Mouse (Mus musculus) lung, adult 2 months (tissue): ENCODE measurements around the gene Prss38. TPM values are rescaled to one million over a fixed set of nuclear protein-coding genes. Genes with fewer than 3 reads are reported as not detected.
"Not testable (repeated sequence)": the region's sequence is repeated elsewhere in the genome, so short reads cannot be mapped to it uniquely, and the experiment has no call there.

Source experiments
- DNase-seq: peaks from one replicate; pipeline ENCODE4 v3.0.0; 2022
- H3K4me1 ChIP-seq: fragments of 200-500 bp; 2 replicates; pipeline ENCODE4 v1.6.1; 2011; ENCODE audit warnings: low read length; ENCODE audit not compliant: control insufficient read depth, insufficient read depth
- H3K4me3 ChIP-seq: fragments of 200-500 bp; replicated peaks from 2 replicates; pipeline ENCODE3; 2011; ENCODE audit warnings: low read depth, mild to moderate bottlenecking, control low read depth, low read length; ENCODE audit errors: extremely low read depth
- CTCF ChIP-seq: fragments of 200-500 bp; IDR thresholded peaks from 2 replicates; pipeline ENCODE4 v1.5.1; 2011; ENCODE audit warnings: mild to moderate bottlenecking, low read length, control low read depth; ENCODE audit not compliant: insufficient read depth
- POLR2A ChIP-seq: fragments of 200-500 bp; IDR thresholded peaks from 2 replicates; pipeline ENCODE4 v1.6.1; 2011; ENCODE audit warnings: low read depth, mild to moderate bottlenecking, control low read depth, low read length, borderline replicate concordance; ENCODE audit errors: extremely low read depth
- WGBS: fragments of 180-500 bp; shearing (Covaris S2); methylation state at CpG from one replicate; pipeline ENCODE4 v1.1.7; 2018; 5-methylcytosine and 5-hydroxymethylcytosine counted together
- polyA plus RNA-seq: library from polyadenylated mRNA; depleted of rRNA; stranded (reverse); fragments of >200 nt; gene quantifications from 2 replicates; pipeline ENCODE4 v1.2.3, GENCODE M21; 2012

Prss38 gene
- polyA plus RNA-seq, 1 experiment, result not detected

DNA sequence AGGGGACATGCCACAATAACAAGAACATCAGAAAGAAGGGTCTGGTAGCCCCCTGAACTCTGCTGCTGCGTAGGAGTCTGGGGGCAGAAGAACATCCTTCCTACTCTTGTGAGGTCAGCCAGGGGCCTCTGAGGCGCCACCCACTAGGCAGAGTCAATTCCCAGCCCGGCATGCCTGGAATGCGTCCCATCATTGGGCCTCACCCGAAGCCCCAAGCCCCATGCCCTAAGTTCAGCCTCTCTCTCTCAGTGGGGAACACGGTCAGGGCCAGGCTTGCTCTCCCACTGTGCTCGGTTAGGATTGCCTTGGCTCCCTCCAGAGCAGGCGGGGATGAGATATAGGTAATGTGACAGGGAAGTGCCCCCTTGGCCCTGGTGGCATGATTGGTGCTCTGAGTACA is 9.7 kb upstream of the Prss38 start:
- TF ChIP-seq POLR2A (no peak), CTCF (no peak)
- 35% methylated on average over 8 of the region's 8 CpGs for WGBS
- no peak for DNase-seq
- Histone ChIP-seq H3K4me3 (no peak overlapping the region), H3K4me1 (peaks cover 5% of the 10 kb centered on the region; the same call in 1 of the 2 replicates)

DNA sequence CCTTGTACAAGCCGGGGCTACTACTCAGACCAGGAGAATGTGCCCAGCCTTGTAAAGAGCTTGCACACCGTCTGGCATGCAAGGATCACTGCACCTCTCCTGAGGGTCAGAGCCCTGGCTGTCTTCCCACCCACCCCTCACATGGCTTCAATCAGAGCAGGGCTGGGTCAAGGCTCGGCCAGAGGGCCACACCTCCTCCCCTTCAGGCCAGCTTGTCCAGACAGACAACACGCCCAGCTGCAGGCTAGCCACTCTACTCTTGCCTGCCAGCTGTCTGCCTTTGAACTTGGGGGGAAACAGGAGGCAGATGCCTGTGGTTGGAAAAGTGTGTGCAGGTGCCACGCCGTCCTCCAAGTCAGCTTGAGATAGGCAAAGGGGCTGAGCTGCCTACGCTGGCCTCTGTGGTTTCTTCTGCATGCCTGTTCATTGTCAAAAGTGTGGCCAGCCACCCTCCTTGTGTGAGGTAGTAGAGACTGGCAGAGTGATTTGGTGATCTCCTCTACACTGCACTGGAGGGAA is 9.0 kb upstream of the Prss38 start:
- TF ChIP-seq POLR2A, result no peak
- peak; percentile 10 for DNase-seq
- Histone ChIP-seq H3K4me1 (peaks cover 5% of the 10 kb centered on the region; the same call in 1 of the 2 replicates), H3K4me3 (no peak overlapping the region)
- 27% methylated on average over 7 of the region's 7 CpGs for WGBS

- Histone ChIP-seq H3K4me3 (no peak overlapping the region), H3K4me1 (0 out of 2 replicates have a peak, but pooled peaks cover 3% of the 10 kb centered on the region)
- DNase-seq, result no peak
- TF ChIP-seq CTCF, result no peak
- no peak for TF ChIP-seq POLR2A
Measured at GRCm38 (mm10) chr11:59379547-59379946, 4.1 kb upstream of the Prss38 start.

DNA sequence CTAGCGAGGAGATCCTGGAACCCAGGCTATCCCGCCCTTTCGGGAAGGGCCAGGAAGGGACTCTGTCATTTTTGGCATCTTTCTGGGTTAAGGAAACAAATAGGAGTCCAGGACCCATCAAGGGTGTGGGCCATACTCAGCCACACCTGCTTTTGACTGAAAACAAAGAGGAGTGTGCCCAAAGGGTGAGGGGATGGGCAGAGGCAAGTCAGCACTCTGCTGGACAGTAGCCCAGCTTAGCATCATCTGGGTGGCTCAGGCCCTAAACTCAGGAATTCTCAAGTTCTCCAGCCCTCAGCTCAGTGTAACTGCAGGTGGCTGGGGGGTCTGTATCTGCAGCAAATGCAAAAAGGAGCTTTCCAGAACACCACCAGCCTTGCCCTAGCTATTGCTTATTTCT is 2.5 kb upstream of the Prss38 start:
- H3K4me3 ChIP-seq, result no peak overlapping the region
- WGBS, result 68% methylated on average over 3 of the region's 3 CpGs

DNA sequence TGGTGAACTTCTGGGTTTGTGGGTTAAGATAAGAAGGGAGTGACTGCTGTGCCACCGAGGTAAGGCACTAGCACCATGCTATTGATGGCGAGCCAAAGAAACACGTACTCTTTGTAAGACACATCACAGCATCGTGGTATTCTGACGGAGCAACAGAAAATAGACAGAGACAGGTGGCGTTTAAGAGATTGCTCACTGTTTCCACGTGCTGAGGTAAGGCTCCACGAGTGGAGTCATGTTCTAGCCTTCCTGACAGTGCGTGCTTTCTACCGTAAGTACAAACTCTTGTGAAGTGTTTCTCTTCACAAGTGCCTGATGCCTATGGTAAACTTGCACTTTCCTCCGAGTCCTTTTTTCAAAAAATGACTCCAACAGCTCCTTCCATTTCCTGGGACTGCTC is 5.6 kb downstream of the Prss38 start:
- 64% methylated on average over 11 of the region's 11 CpGs for WGBS
- no peak overlapping the region for H3K4me3 ChIP-seq
- no peak for DNase-seq
- no peak for TF ChIP-seq POLR2A
- no peak for TF ChIP-seq CTCF
- no peaks in the 10 kb centered on the region for H3K4me1 ChIP-seq

More for the DNA sequence above, 2.5 kb upstream of the Prss38 start:
- H3K4me1 ChIP-seq, result no peaks in the 10 kb centered on the region
- DNase-seq, result no peak
- TF ChIP-seq CTCF, result no peak
- TF ChIP-seq POLR2A, result no peak

DNA sequence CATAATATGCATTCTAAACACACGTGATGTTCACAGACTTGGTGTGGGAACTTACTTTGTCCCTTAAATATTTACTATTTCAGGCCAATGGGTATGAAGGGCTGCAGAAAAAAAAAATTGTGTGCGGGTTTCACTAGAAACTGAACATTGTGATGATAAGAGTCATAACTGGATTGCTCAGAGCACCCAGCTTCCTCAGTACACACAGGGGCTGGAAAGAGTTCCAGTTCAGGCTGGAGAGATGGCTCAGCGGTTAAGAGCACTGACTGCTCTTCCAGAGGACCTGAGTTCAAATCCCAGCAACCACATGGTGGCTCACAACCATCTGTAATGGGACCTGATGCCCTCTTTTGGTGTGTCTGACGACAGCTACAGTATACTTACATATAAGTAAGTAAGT is 7.5 kb downstream of the Prss38 start:
- not testable (repeated sequence) for H3K4me3 ChIP-seq, DNase-seq, H3K4me1 ChIP-seq
- WGBS, result 78% methylated on average over 4 of the region's 4 CpGs

DNA sequence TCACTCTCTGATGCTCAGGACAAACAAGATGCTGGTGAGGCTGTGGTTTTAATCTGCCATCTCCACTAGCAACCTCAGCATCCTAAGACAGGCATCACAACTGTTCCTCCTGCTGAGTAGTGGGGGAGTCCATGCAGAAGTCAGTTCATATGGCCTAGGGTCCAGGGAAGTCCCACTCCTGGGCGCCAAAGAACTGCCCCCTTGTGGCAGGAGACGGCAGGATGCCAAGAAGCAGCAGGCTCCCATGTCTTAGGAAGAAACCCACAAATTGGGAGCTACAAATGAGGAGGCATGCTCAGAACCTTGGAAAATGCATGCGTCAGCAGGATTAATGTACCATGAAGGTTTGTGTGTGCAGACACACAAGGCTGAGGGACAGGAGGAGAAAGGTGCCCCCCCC is 8.8 kb downstream of the Prss38 start:
- no peak overlapping the region for H3K4me3 ChIP-seq
- 41% methylated on average over 3 of the region's 3 CpGs for WGBS
- H3K4me1 ChIP-seq, result no peaks in the 10 kb centered on the region
- DNase-seq, result peak; percentile 19
- TF ChIP-seq CTCF (0 out of 2 replicates have a peak, but pooled peaks have one; percentile 19), POLR2A (no peak)

- TF ChIP-seq POLR2A (no peak), CTCF (no peak)
- 60% methylated on average over 3 of the region's 3 CpGs for WGBS
- H3K4me1 ChIP-seq, result no peaks in the 10 kb centered on the region
- no peak for DNase-seq
- H3K4me3 ChIP-seq, result no peak overlapping the region
Measured at GRCm38 (mm10) chr11:59366031-59366430, 9.4 kb downstream of the Prss38 start.

DNA sequence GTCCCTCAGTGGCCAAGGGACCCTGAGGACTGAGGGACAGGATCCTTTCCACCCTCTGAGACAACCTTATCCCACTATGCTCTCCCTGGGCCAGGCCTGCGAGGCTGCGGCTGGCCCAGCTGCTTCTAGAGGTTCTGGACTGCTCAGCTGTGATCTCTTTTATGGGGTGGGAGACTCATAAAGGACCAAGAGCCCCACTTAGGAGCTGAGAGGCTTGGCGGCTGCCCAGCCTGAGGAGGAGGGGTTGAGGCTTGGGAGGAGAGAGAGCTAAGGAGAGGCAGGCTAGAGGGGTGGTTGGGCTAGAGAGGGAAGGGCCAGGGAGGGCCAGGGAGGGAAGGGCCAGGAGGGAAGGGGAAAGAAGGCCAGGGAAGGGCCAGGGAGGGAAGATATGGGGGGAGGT is 11.0 kb downstream of the Prss38 start:
- 55% methylated on average over 3 of the region's 3 CpGs for WGBS
- H3K4me1 ChIP-seq, result no peaks in the 10 kb centered on the region
- DNase-seq, result no peak
- TF ChIP-seq CTCF (no peak), POLR2A (no peak)
- no peak overlapping the region for H3K4me3 ChIP-seq

GRCm38 (mm10) chr11:59364007-59364406 is 11.4 kb downstream of the Prss38 start:
- Histone ChIP-seq H3K4me3 (no peak overlapping the region), H3K4me1 (no peaks in the 10 kb centered on the region)
- no peak for TF ChIP-seq CTCF
- no peak for TF ChIP-seq POLR2A
- DNase-seq, result no peak
- WGBS, result 87% methylated on average over 9 of the region's 9 CpGs
